Mouse (Mus musculus) cerebellum, adult 11-12 months (tissue): ENCODE measurements around the gene Col5a1.
A peak's percentile ranks its signal among the peaks of the same experiment; 100 is the strongest.

Experiments used
- DNase-seq: peaks from one replicate; pipeline ENCODE4 v3.0.0; 2022

Gene Col5a1

DNA sequence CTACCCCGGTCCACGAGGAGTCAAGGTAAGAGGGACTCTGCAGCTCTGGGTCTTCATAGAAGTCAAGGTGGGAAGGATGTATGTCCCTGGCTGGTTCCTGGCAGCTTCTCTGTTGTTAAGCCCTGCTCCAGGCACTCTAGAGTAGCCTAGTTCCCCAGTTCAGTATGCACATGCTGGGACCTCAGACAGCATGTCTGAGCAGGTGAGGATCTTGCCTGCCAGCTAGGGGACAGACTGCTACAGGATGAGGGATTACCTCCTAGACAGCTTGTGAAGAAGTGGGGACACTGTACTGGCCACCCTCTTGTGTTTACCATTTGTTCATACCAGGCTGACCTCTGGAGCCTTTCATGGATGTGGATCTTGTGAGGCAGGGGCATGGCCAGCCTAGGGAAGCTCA lies 94.8 kb downstream of the Col5a1 start:
- no peak for DNase-seq

DNA sequence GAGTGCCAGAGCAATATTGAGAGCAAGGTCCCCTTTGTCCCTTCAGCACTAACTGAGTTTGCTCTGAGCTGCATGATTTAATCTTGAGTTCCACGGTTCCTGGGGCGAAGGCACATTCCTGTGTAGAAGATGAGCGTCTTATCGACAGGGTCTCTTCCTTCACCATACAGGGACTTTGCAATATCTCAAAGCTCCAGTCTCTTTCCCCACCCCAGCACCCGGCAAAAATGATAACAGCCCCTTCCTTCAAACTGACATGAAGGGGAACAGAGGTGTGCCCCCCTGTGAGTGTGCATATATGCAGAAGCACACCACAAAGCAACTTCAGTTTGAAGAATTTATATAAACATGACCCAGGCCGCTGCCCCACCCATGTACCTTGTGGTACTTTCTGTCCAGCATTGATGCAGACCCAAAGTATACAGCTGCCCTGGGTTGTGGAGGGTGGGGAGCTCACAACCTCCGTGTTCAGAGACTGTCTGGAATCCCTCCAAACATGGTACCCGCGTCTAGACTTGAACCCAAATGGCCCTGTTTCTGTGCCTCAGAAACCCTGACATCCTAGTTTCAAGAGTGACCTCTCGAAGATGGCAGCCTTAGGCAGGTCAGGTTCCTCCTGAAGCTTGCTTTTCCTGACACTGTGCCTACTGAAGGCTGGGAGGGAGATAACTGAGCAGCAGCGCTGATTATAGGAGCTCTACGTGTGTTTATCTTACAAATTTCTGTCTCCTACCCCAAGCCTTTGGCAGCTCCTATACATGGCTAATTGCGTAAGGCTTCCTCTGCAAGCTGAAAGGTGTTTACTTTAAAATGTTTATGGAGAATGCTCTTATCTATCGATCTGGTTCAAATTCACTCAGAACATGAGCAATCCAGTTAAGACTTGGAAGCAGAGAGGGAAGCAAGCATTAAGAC lies 95.7 kb downstream of the Col5a1 start:
- no peak for DNase-seq

- DNase-seq, result no peak
Measured at GRCm38 (mm10) chr2:27983093-27983492, 96.9 kb downstream of the Col5a1 start.

- peak; percentile 64 for DNase-seq
Measured at GRCm38 (mm10) chr2:27983884-27984283, 97.7 kb downstream of the Col5a1 start.

- DNase-seq, result no peak
Measured at GRCm38 (mm10) chr2:27986751-27987150, 100.5 kb downstream of the Col5a1 start.

DNA sequence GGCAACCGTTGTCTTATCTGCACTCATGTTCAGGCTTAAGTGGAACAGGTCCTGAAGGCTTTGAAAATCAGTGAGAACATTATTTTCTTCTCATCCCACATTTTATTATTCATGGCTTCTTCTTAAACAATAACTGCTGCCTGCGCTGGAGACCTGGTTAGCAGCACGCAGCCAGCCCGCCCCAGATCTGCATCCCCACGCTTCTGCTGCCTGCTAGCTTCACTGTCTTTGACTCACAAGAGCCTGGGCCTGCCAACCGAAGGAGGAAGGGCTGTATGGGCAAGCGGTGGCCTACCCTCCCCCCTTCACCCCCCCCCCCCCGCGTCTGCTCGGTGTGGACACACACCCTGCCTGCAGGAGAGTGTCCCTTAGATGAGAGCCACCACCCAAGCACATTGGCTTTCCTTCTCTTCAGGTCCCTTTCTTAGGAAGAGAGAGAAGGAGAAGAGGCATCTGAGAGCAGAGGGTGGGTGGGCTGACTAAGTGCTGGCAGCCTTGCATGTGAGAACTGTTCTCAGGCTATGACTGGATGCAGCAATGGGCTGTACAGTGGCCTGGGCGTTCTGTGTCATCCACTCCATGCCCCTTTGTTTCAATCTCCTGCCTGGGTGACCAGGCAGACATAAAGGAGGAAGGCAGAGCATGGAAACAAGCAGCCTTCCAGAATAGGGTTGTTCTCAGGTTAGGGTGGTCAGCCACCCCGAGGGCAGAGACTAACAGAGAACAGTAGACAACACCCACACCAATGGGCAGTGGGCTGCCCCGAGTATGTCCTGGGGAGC lies 104.4 kb downstream of the Col5a1 start:
- DNase-seq, result no peak

DNA sequence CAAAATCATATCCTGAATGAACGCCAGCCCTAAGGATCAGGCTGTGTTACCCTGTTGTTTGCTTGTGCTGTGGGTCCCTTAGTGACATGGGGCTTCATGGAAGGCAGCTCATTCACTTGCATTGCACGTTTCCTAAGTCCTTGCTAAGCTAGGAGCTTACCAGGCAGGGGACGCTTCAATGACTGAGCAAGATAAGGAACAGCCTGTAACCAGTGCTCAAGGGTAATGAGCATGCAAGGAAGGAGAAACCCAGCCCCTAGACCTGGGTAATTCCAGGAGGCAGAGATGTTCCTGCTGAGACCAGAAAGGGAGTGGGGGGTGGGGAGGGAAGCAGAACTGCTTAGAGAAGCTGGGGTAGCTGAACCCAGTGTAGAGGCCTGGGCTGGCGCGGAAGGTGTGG lies 107.2 kb downstream of the Col5a1 start:
- no peak for DNase-seq

DNA sequence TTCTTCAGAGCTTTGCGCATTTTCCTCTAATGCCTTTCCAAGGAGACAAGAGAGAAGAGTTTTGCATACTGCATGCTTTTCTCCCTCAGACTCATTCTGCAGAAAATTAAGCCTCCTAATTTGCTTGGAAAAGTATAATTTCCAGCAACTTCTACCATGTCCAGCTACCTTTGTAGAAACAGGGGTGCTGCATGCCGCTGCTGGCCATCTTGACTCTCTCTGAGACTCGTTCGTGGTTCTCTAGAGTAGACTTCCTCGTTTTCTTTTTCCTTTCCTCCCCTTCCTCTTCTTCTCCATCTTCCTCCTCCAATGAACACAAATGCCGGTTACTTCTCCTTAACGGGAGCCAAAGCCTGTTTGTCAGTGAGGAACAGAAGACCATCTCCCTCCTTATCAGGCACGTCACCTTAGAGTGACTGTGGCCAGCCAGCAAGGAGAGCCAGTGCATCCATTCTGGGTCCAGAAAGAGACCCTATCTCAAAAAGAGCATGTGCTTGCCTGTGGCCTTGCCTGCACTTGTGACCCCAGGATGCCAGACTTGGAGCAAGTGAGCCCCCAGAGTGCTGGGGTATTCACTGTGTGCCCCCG lies 113.9 kb downstream of the Col5a1 start:
- DNase-seq, result no peak

DNA sequence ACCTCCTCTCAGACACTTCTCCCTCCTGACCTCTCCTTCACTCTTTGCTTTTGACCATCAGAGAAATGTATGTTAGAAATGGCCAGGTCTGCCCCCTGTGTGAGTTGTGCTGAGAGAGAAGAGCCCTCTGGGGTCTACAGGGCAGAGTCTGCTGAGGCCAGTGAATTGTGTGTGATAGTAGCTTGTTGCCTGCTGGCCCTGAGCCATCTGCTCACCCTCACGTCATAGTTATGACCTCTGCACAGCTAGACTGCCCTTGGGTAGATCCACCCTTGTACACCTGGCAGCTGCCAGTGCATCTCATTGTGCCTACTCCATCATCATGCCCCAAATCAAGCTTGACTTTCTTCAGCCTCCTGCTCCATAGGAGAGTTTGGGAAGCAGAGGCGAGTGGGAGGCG lies 114.4 kb downstream of the Col5a1 start:
- DNase-seq, result no peak

GRCm38 (mm10) chr2:28001206-28001605 lies 115.0 kb downstream of the Col5a1 start:
- DNase-seq, result peak; percentile 20

DNA sequence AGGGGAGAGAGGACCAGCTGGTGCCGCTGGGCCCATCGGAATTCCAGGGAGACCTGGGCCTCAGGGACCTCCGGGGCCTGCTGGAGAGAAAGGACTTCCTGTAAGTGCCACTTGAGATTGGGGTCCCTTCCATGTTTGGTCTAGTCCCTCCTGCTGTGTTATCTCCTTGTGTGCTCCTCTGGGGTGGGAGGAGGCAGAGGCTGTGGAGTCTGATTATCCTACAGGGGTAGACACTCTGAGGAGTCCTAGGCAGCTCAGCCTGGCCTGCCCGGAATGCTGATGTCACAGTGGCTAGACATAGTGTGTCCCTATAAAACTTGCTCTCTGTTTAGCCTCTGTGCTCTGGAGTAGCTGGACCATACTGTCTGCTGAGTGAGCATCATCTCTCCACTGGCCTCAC lies 119.0 kb downstream of the Col5a1 start:
- DNase-seq, result no peak

DNA sequence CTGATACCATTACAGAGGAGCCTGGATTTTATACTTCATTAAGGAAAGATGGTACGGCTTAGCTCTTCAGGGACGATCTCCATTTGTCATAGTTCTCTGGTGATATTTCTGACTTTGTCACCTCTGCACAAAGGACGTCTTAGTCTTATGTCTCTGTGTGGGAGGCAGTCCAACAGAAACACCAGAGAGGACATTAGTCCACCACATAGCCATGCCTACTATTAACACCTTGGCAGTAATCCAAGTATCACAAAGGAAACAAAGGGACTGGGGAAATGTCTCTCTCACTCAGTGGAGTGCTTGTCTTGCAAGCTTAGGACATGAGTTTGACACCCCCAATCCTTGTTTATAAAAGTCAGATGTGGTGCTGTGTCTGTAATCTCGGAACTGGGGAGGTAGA lies 122.0 kb downstream of the Col5a1 start:
- no peak for DNase-seq

DNA sequence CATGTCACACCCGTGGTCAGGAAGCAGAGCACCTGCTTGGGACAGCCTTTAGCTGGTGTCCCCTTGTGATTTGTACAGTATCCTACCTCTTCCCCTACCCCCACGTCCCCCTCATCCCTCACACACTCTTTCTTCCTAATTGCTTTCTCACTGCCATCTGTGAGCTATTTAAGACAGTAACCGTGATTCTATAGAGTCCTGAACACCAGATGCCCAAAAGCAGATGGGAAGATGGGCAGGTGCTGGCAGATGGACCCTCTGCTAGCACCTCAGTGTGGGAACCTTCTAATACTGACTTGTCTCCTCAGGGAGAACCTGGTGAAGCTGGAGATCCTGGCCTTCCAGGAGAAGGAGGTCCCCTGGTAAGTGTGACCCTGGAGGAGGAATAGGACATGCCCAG lies 126.1 kb downstream of the Col5a1 start:
- no peak for DNase-seq

DNA sequence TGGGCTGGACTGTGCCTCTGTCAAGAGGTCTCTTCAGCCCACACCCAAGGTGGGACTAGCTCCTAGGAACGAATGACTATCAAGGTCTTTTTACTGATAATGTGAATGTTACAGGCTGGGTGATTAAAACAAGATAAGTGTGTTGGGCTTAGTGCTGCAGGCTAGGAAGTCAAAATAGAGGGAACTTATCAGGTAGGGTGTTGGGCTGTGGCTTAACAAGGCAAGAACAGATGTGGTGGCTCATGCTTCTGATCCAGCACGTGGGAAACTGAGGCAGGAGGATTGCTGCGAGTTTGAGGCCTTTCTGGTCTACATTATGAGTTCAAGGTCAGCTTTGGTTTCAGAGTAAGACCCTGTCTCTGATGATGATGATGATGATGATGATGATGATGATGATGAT lies 128.6 kb downstream of the Col5a1 start:
- DNase-seq, result no peak

DNA sequence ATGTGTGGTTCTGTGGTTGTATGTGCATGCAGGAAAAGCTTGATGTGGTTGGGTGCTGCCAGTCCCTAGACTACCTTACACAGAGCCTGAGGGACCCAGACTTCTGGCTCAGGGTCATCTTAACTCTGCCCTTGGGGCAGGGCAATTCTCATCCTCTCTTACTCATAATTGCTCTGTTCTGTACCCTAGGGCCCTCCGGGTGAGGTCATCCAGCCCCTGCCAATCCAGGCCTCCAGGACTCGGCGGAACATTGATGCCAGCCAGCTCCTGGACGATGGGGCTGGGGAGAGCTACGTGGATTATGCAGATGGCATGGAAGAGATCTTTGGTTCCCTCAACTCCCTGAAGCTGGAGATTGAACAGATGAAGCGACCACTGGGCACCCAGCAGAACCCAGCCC lies 138.2 kb downstream of the Col5a1 start:
- no peak for DNase-seq

DNA sequence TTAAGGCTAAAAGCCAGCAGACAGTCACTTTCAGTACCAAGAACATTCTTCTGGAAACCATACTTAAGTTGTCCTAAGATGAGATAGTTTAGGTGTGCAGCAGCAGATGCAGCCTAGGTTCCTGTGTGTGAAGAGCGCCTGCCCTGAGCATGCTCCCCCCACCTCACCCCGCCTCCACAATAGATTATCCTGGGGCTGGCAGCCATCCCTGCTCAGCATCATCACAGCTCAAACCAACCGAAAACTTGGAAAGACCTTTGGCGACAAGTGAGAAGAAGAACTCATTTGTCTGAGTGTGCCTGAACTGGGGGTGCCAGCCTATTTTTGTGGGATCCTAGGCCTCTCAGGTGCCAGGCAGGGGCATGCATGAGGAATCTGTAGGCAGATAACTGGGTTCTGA lies 139.6 kb downstream of the Col5a1 start:
- DNase-seq, result no peak

GRCm38 (mm10) chr2:28031860-28032259 lies 145.6 kb downstream of the Col5a1 start:
- DNase-seq, result no peak

GRCm38 (mm10) chr2:28032469-28032868 lies 146.2 kb downstream of the Col5a1 start:
- no peak for DNase-seq

- no peak for DNase-seq
Measured at GRCm38 (mm10) chr2:28034011-28034710, 147.9 kb downstream of the Col5a1 start.

DNA sequence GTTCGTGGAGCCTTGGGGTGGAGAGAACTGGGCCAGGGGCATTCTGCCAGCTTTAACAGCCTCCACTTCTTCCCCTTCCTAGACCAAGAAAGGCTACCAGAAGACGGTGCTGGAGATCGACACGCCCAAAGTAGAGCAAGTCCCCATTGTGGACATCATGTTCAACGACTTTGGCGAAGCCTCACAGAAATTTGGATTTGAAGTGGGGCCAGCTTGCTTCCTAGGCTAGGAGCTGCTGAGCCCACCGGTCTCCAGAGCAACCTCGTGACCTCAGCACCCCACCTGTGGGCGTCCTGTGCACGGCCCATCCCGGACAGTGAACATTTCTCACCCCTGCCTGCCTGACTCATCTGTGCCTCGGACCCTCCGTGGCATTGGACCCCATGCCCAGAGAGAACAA lies 150.6 kb downstream of the Col5a1 start:
- DNase-seq, result no peak

GRCm38 (mm10) chr2:28037505-28038390 lies 151.5 kb downstream of the Col5a1 start:
- DNase-seq, result peak; percentile 42
